Mouse (Mus musculus) stomach, embryonic 16.5 days (tissue): ENCODE results near the gene Hoga1. TPM values are rescaled to one million over a fixed set of nuclear protein-coding genes. Genes with fewer than 3 reads are reported as not detected.

Source experiments
- ATAC-seq: fragments of 200-750 bp; cut with Nextera tagmentation; 2 replicates; pipeline ENCODE4 v1.8.0; 2017; ENCODE audit warnings: moderate number of reproducible peaks, moderate TSS enrichment; ENCODE audit not compliant: insufficient read depth, low FRiP score
- H3K27ac ChIP-seq: fragments of 300-500 bp; sonication (generic); 2 replicates; pipeline ENCODE4 v1.5.1; 2014; ENCODE audit warnings: low read length
- H3K27me3 ChIP-seq: fragments of 300-500 bp; sonication (generic); 2 replicates; pipeline ENCODE4 v1.6.1; 2014; ENCODE audit warnings: low read length, control low read depth, mixed read lengths; ENCODE audit not compliant: control insufficient read depth, insufficient read depth
- H3K36me3 ChIP-seq: fragments of 300-500 bp; sonication (generic); 2 replicates; pipeline ENCODE4 v1.6.1; 2014; ENCODE audit warnings: low read length; ENCODE audit not compliant: control insufficient read depth, insufficient read depth
- H3K4me1 ChIP-seq: fragments of 300-500 bp; sonication (generic); 2 replicates; pipeline ENCODE4 v1.6.1; 2014; ENCODE audit warnings: low read length, control low read depth, mixed read lengths; ENCODE audit not compliant: control insufficient read depth, insufficient read depth
- H3K4me2 ChIP-seq: fragments of 300-500 bp; sonication (generic); 2 replicates; pipeline ENCODE4 v1.6.1; 2014; ENCODE audit warnings: low read depth, low read length, mixed read lengths
- H3K4me3 ChIP-seq: fragments of 300-500 bp; sonication (generic); replicated peaks from 2 replicates; pipeline ENCODE4 v1.5.1; 2014; ENCODE audit warnings: mild to moderate bottlenecking, low read length
- H3K9ac ChIP-seq: fragments of 300-500 bp; sonication (generic); 2 replicates; pipeline ENCODE4 v1.6.1; 2014; ENCODE audit warnings: low read length
- H3K9me3 ChIP-seq: fragments of 300-500 bp; sonication (generic); replicated peaks from 2 replicates; pipeline ENCODE4 v1.6.1; 2016; ENCODE audit warnings: low read length, control low read depth; ENCODE audit not compliant: control insufficient read depth
- WGBS: fragments of 180-500 bp; shearing (Covaris S2); extraction: QIAGEN DNeasy Blood & Tissue Kit; methylation state at CpG from one replicate; pipeline ENCODE4 v1.1.7; 2014; 5-methylcytosine and 5-hydroxymethylcytosine counted together
- polyA plus RNA-seq: library from polyadenylated mRNA; unstranded; fragments of >200 nt; fragmentation: Nextera tagmentation; extraction: Ambion mirVana; gene quantifications from 2 replicates; pipeline ENCODE4 v1.2.1, GENCODE M21; 2015

Hoga1 gene
- polyA plus RNA-seq, 1 experiment from 2014 or later, result 3.6 TPM

- 55% methylated on average over 8 of the region's 8 CpGs for WGBS
- Histone ChIP-seq H3K4me2 (no peak overlapping the region), H3K9ac (no peak overlapping the region), H3K27me3 (no peaks in the 10 kb centered on the region), H3K27ac (no peak overlapping the region), H3K36me3 (no peaks in the 10 kb centered on the region), H3K4me1 (peaks cover 15% of the 10 kb centered on the region), H3K9me3 (no peaks in the 10 kb centered on the region), H3K4me3 (no peak overlapping the region)
- no peak for ATAC-seq
These were observed 38.8 kb upstream of the Hoga1 start for GRCm38 (mm10) chr19:42006568-42006967.

GRCm38 (mm10) chr19:42008586-42008985 lies 36.8 kb upstream of the Hoga1 start:
- H3K4me2 ChIP-seq, result no peak overlapping the region
- H3K9ac ChIP-seq, result no peak overlapping the region
- H3K27ac ChIP-seq, result no peak overlapping the region
- H3K9me3 ChIP-seq, result no peaks in the 10 kb centered on the region
- WGBS, result 57% methylated on average over 3 of the region's 3 CpGs
- ATAC-seq, result no peak
- H3K27me3 ChIP-seq, result no peaks in the 10 kb centered on the region
- peaks cover 15% of the 10 kb centered on the region for H3K4me1 ChIP-seq
- no peaks in the 10 kb centered on the region for H3K36me3 ChIP-seq
- no peak overlapping the region for H3K4me3 ChIP-seq

- H3K27me3 ChIP-seq, result no peaks in the 10 kb centered on the region
- H3K9me3 ChIP-seq, result no peaks in the 10 kb centered on the region
- WGBS, result 42% methylated on average over 7 of the region's 7 CpGs
- peaks cover 15% of the 10 kb centered on the region for H3K4me1 ChIP-seq
- no peak overlapping the region for H3K9ac ChIP-seq
- no peak for ATAC-seq
- no peak overlapping the region for H3K27ac ChIP-seq
- no peak overlapping the region for H3K4me2 ChIP-seq
- H3K36me3 ChIP-seq, result no peaks in the 10 kb centered on the region
- H3K4me3 ChIP-seq, result no peak overlapping the region
These were observed 36.3 kb upstream of the Hoga1 start for GRCm38 (mm10) chr19:42009067-42009466.

- no peaks in the 10 kb centered on the region for H3K9me3 ChIP-seq
- H3K36me3 ChIP-seq, result no peaks in the 10 kb centered on the region
- no peaks in the 10 kb centered on the region for H3K27me3 ChIP-seq
- H3K4me1 ChIP-seq, result peaks cover 15% of the 10 kb centered on the region
- H3K4me2 ChIP-seq, result no peak overlapping the region
- WGBS, result 73% methylated on average over 4 of the region's 4 CpGs
- no peak for ATAC-seq
- no peak overlapping the region for H3K9ac ChIP-seq
- no peak overlapping the region for H3K27ac ChIP-seq
- no peak overlapping the region for H3K4me3 ChIP-seq
These were observed 35.0 kb upstream of the Hoga1 start for GRCm38 (mm10) chr19:42010436-42010835.

- Histone ChIP-seq H3K4me3 (no peak overlapping the region), H3K9ac (no peak overlapping the region), H3K27ac (peak overlapping the region; percentile 27; the same call in 1 of the 2 replicates), H3K4me1 (peaks cover 15% of the 10 kb centered on the region), H3K36me3 (no peaks in the 10 kb centered on the region), H3K27me3 (no peaks in the 10 kb centered on the region), H3K4me2 (no peak overlapping the region), H3K9me3 (no peaks in the 10 kb centered on the region)
- 85% methylated on average over 7 of the region's 7 CpGs for WGBS
- peak; percentile 33; the same call in 1 of the 2 replicates for ATAC-seq
These were observed 34.3 kb upstream of the Hoga1 start for GRCm38 (mm10) chr19:42011123-42011522.

GRCm38 (mm10) chr19:42014231-42014825 lies 31.1 kb upstream of the Hoga1 start:
- H3K27ac ChIP-seq, result no peak overlapping the region

GRCm38 (mm10) chr19:42015001-42015400 lies 30.4 kb upstream of the Hoga1 start:
- WGBS, result 84% methylated on average over 6 of the region's 6 CpGs
- Histone ChIP-seq H3K4me1 (peaks cover 25% of the 10 kb centered on the region), H3K9ac (no peak overlapping the region), H3K27me3 (no peaks in the 10 kb centered on the region), H3K27ac (no peak overlapping the region), H3K36me3 (no peaks in the 10 kb centered on the region), H3K9me3 (no peaks in the 10 kb centered on the region), H3K4me2 (no peak overlapping the region), H3K4me3 (no peak overlapping the region)
- ATAC-seq, result no peak

More at GRCm38 (mm10) chr19:42014231-42014825, 31.1 kb upstream of the Hoga1 start:
- 82% methylated on average over 3 of the region's 3 CpGs for WGBS
- H3K9me3 ChIP-seq, result no peaks in the 10 kb centered on the region
- H3K4me2 ChIP-seq, result no peak overlapping the region
- no peaks in the 10 kb centered on the region for H3K36me3 ChIP-seq
- peaks cover 25% of the 10 kb centered on the region for H3K4me1 ChIP-seq
- H3K4me3 ChIP-seq, result no peak overlapping the region
- no peaks in the 10 kb centered on the region for H3K27me3 ChIP-seq
- no peak overlapping the region for H3K9ac ChIP-seq
- ATAC-seq, result no peak

GRCm38 (mm10) chr19:42016251-42016650 lies 29.2 kb upstream of the Hoga1 start:
- ATAC-seq, result no peak
- no peak overlapping the region for H3K9ac ChIP-seq
- no peak overlapping the region for H3K4me3 ChIP-seq
- H3K4me2 ChIP-seq, result no peak overlapping the region
- peak overlapping the region; percentile 83 for H3K27ac ChIP-seq
- H3K27me3 ChIP-seq, result no peaks in the 10 kb centered on the region
- H3K36me3 ChIP-seq, result no peaks in the 10 kb centered on the region
- no peaks in the 10 kb centered on the region for H3K9me3 ChIP-seq
- peaks cover 25% of the 10 kb centered on the region for H3K4me1 ChIP-seq
- WGBS, result 75% methylated on average over 4 of the region's 4 CpGs

- Histone ChIP-seq H3K27me3 (no peaks in the 10 kb centered on the region), H3K4me3 (no peak overlapping the region), H3K27ac (peak overlapping the region; percentile 83), H3K36me3 (no peaks in the 10 kb centered on the region), H3K9me3 (no peaks in the 10 kb centered on the region), H3K9ac (peak overlapping the region; percentile 0; the same call in 1 of the 2 replicates), H3K4me2 (no peak overlapping the region), H3K4me1 (peaks cover 25% of the 10 kb centered on the region)
- 51% methylated on average over 5 of the region's 5 CpGs for WGBS
- no peak; the same call in 1 of the 2 replicates for ATAC-seq
These were observed 28.6 kb upstream of the Hoga1 start for GRCm38 (mm10) chr19:42016840-42017239.
